Mouse (Mus musculus) erythroblast, embryonic 14.5 days (primary cell): ENCODE measurements at regions not wholly inside any gene's neighbourhood (a gene's known extent, or its start where the extent isn't known, plus 50 kb on each side); places are given as distances from the start of the nearest gene placed in this dataset.

ENCODE experiments used
- GATA1 ChIP-seq: IDR thresholded peaks from 2 replicates; pipeline ENCODE4 v1.6.1; 2012; ENCODE audit warnings: low read length, inconsistent platforms, mixed read lengths
- TAL1 ChIP-seq: IDR thresholded peaks from 3 replicates; pipeline ENCODE4 v1.6.1; 2012; ENCODE audit warnings: low read length, inconsistent platforms, mixed read lengths

DNA sequence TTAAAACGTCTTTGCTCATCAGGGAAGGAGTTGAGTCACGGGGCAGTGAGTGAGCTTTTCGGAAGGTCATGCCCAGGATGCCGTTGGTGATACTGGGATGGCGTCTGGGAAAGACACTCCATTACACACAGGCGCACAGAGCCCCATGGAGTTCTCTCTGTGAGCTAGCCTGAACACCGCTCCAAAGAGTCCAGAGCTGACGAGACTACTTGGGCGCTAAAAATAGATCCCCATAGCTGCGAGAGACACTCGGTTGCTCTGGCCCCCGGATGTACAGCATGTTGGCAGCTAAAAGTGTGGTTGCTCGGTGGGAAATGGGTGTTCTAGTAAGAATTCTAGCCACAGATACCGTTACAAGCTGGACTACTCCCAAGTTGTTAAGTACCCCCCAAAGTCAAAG, 306.5 kb upstream of the Pabpc6 start:
- no peak for TF ChIP-seq TAL1
- TF ChIP-seq GATA1 = no peak
